Mouse (Mus musculus): Measurements from ENCODE around the gene Tmem211.

The Tmem211 gene

GRCm38 (mm10) chr5:113226632-113227102 is at the start of gene Tmem211:
Gene Tmem211 (plus strand): TSS chr5:113226909.
- peak; percentile 54 for DNase-seq (ENCODE audit: low spot score)

DNA sequence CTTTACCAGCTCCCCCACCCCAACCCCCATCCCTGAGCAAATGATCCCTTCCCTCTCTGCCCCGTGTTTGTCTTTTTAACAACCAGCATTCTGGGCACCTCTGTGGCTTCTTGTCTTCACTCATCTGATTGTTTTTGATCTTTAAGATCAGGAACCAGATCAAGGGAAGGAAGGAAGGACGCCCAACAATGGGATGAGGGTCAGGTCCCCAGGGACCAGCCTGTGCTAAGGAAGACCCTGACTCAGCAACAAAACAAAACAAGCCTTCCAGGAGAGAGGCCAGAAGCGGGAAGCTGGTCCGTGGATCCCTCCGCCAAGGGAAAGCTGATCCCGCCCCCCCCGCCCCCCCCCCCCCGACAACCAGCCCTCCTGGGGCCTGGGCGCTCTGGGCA is 47.3 kb upstream of the Tmem211 start:
- DNase-seq (ENCODE audit: low spot score) = no peak

GRCm38 (mm10) chr5:113179843-113180682 is 46.6 kb upstream of the Tmem211 start:
- DNase-seq (ENCODE audit: low spot score) = peak; percentile 68

DNA sequence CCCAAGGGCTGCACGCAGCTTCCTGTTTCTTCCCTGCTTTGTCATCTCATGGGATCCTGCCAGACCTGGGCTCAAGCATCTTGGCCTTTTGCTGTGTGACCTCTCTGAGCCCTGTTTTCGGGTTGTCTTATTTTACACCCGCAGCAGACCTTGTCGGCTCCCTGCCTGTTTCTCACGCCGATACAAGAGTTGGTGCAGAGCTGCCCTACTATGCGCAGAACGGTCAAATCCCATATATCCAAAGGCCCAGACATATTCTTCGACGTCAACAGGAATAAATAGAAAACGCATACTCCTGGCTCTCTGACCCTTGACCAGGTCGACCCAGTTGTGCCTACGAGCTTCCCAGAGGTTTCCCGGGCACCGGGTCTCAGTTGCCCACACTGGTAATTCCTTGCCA is 46.0 kb upstream of the Tmem211 start:
- DNase-seq (ENCODE audit: low spot score) = no peak

- DNase-seq (ENCODE audit: low spot score) = no peak
Measured at GRCm38 (mm10) chr5:113181441-113181840, 45.3 kb upstream of the Tmem211 start.

DNA sequence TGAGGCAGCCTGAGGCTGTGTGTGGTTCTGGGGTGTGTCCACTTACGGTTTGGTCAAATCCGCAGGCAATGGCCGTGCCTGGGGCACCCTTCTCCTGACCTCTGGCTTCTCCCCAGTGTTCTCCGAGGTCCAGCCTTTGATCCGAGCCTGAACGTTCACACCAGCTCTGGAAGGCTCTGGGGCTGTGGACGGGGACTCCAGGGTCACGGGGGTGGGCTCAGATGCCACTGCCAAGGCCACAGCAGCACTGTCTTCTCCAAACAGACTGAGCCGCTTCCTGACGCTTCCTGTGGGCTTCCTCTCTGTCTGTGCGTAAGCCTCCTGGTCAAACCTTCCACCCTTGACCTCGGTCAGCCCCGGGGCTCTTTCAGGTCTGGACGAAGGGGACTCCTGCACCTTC is 36.2 kb upstream of the Tmem211 start:
- no peak for DNase-seq (ENCODE audit: low spot score)

GRCm38 (mm10) chr5:113191901-113192300 is 34.8 kb upstream of the Tmem211 start:
- no peak for DNase-seq (ENCODE audit: low spot score)

GRCm38 (mm10) chr5:113193762-113194161 is 32.9 kb upstream of the Tmem211 start:
- DNase-seq (ENCODE audit: low spot score) = no peak

GRCm38 (mm10) chr5:113195451-113195850 is 31.3 kb upstream of the Tmem211 start:
- DNase-seq (ENCODE audit: low spot score) = no peak

DNA sequence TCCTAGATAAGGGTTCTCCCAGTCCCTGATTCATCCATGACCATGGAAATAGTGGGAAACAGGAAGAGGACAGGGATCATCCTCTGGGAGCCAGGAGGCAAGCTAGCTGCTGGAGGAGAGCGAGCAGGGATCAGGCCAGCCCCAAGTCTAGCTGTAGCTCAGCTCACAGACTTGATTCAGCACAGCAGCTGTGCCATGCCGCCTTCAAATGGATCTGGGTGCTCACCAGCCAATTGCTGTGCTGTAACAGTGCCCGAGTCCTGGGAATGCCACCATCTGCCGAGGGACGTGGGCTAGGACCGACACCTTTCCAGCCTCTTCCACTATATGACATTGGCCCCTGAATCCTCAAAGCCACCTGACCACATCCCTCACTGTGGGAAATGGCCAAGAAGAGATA is 30.8 kb upstream of the Tmem211 start:
- no peak for DNase-seq (ENCODE audit: low spot score)

DNA sequence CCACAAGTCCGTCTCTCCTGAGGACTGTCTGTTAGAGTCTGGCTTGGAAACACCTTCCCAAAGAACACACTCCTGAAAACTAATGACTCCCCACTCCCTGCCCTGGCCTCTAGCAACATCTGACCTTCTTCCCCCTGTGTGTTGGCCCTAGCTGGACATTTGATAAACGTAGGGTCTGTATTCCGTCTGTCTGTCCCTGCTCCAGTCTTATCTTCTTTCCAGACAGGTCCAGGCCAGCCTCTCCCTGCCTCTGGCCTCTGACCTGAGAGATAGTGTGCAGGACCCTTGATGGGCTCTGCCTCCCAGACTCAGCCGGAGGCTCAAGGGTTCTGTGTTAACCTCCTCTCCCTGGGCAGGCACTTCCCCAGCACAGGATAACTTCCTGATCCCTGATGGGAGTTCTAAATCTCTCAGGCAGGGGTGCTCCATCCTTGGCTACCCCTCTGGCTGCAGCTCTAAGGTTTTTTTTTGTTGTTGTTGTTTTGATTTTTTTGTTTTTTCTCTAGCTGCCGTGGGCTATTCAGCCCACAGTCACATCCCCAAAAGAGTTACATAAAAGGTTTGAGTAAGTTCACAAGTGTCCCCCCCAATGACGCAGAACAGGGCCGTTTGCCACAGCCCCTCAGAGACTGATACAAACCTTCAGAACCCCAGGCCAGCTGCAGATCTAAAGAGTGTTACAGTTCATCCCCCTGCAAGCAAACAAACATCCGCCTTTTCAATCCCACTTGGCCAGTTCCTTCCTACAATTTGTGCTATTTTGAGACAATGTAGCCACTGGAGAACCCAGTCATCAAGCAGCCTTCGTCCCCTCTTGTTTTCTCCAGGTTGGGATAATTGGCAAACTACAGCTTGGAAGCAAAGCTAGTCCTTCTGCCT is 29.6 kb upstream of the Tmem211 start:
- no peak for DNase-seq (ENCODE audit: low spot score)

GRCm38 (mm10) chr5:113199126-113199771 is 27.5 kb upstream of the Tmem211 start:
- no peak for DNase-seq (ENCODE audit: low spot score)

DNA sequence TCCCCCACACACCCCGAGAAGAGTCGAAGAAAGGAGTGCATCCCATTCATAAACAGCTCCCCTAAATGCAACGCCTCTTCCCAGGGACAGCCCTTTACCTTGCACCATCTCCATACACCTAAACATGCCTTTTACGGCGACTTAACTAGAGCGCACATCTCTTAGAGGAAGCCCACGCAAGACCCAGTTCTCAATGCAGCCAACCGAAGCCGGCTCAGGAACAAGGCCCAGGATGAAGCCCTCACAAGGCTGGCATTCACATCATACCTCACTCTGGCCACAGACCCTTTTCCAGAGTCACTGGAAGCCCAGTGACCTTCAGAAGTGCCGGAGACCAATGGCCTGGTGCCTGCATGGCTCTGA is 27.0 kb upstream of the Tmem211 start:
- no peak for DNase-seq (ENCODE audit: low spot score)

GRCm38 (mm10) chr5:113204193-113204592 is 22.5 kb upstream of the Tmem211 start:
- no peak for DNase-seq (ENCODE audit: low spot score)

DNA sequence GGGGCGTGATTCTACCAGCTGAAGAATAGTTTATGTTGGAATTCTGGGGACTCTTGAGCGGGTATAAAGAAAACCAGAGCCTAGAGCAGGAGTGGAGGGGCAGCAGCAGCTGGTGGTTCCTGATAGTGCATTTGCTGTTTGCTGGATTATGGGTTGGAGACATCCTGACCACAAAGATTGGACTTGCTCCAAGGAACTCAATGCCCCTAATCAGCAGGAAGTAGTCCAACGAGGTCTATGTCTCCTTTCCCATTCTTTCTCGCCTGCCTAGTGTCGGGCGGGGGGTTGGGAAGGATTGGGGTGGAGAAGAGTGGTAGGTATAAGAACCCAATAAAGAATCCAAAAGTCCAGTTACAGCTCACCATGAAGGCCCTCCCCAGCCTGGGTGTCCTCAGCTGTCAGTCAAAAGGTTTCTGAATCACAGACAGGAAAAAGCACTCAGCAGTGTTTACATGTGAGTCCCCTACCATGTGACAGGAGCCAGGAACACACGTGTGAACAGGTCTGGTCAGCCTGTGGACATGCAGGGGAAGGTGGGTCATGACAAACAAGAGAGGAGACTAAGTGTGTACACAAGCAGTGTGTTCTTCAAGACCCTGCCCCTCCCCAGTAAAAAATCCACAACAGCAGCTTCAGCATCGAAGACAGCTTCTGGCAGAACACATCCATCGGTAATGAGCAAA is 19.9 kb upstream of the Tmem211 start:
- DNase-seq (ENCODE audit: low spot score) = no peak

DNA sequence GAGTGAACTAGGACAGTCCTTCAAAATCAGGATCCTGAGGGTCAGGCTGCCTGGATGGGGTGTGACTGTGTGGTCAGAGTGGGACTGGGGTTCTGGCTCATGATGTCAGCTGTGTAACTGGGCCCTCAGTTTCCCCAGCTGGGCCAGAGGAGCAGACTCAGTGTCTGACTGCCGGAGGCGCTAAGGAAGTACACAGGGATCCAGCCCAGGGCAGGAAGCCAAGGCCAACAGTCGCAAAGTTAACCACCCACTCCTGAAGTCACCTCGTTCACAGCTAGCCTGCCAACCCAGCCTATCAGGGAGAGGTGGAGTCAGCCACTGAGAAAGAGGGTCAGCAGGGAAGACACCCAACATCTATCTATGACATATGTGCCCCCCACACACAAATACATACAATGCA is 18.7 kb upstream of the Tmem211 start:
- DNase-seq (ENCODE audit: low spot score) = no peak

- DNase-seq (ENCODE audit: low spot score) = peak; percentile 78
Measured at GRCm38 (mm10) chr5:113208622-113209400, 17.9 kb upstream of the Tmem211 start.

- no peak for DNase-seq (ENCODE audit: low spot score)
Measured at GRCm38 (mm10) chr5:113209401-113209750, 17.3 kb upstream of the Tmem211 start.

GRCm38 (mm10) chr5:113209898-113210297 is 16.8 kb upstream of the Tmem211 start:
- no peak for DNase-seq (ENCODE audit: low spot score)

DNA sequence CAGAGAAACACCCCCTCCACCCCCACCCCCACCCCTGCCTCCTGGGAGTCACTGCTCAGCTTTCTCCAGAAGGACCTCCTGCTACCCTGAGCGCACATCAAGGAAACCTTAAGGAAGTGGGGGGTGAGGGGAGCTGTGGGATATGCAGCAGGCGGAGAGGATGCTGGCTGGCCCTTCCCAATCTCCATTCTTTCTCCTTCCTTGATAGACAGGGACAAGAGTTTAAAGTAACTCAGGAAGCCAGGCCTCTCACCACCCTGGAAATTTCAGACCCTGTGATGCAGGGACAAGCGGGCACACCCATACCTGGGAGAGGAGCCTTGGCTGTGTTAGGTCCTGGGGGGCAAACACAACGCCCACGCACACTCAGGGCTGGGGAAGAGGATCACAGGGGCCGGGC is 16.4 kb upstream of the Tmem211 start:
- no peak for DNase-seq (ENCODE audit: low spot score)

DNA sequence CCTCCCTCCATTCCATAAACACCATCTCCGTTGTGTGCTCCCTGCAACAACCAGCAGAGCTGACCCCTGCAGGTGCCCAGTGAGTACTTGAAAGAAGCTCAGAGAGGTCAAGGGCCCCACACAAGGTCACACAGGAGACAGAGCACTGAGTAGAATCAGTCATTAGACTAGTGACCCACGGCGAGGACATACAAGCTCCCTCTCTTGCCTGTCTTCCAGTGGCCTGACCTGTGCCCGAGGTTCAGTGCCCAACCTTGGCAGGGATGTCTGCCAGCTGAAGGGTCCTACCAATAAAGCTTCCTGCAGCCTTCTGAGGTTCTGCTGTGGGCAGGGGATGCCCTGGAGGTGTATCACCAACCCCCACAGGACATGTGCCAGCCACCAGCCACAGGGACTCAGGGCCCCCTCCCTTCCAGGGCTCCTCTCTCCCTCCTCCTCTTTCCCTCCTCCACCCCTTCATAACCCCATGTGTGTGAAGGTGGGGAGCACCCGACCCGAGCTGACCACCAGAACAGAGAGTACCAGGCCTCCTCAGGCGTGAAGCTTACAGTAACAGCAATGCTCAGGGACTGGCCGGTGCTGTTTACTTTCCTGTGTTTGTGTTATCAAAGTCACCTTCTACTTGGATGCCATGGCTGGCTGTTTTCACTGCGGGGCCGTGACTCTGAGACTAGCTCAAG is 14.4 kb upstream of the Tmem211 start:
- no peak for DNase-seq (ENCODE audit: low spot score)
